Mouse (Mus musculus) bone marrow, adult 2 months (tissue): ENCODE data around the gene Oaz2.

Experiments used
- CTCF ChIP-seq: fragments of 200-500 bp; IDR thresholded peaks from 2 replicates; pipeline ENCODE4 v1.5.1; 2011; ENCODE audit warnings: low read length, control low read depth; ENCODE audit not compliant: control insufficient read depth, insufficient read depth
- POLR2A ChIP-seq: fragments of 200-500 bp; IDR thresholded peaks from 2 replicates; pipeline ENCODE4 v1.6.1; 2011; ENCODE audit warnings: low read depth, mild to moderate bottlenecking, control low read depth, low read length, borderline replicate concordance; ENCODE audit not compliant: control insufficient read depth

DNA sequence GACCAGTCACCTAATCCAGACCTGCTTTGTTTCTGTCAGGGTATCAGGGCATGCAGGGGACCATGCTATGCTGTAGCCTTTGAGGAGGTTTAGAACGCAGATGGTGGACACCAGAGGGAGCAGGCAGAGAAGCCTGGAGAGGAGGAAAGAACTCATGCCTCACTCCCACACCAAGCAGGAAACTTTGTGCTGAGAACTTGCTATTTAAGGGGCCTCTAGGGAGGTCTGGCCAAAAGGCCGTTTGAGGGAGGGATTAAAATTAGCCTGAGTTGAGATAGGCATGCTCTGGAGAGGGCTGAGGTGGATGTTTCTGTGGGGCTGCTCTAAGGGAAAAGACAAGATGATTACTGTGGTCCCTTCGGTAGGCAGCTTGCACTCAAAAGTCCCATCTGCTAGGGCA, 21.8 kb upstream of the Oaz2 start:
- TF ChIP-seq CTCF (no peak), POLR2A (no peak)
